Mouse (Mus musculus) hindbrain, embryonic 12.5 days (tissue): Measurements from ENCODE around the gene Irf2. TPM values are rescaled to one million over a fixed set of nuclear protein-coding genes. Genes with fewer than 3 reads are reported as not detected.

Source experiments
- polyA plus RNA-seq: library from polyadenylated mRNA; unstranded; fragments of >200 nt; fragmentation: Nextera tagmentation; extraction: Ambion mirVana; gene quantifications from 2 replicates; pipeline ENCODE4 v1.2.1, GENCODE M21; 2016

Gene Irf2
- polyA plus RNA-seq, 1 experiment from 2014 or later: 11.9 TPM

Other genes with a start within 250 kb of the Irf2 start
- 16.2 and 18.1 TPM in 2 replicates for gene Cenpu, start 187.7 kb upstream of the Irf2 start, polyA plus RNA-seq
- gene Primpol, start 122.5 kb upstream of the Irf2 start, polyA plus RNA-seq: 8.4 and 14.4 TPM in 2 replicates
- gene Casp3, start 122.4 kb upstream of the Irf2 start, polyA plus RNA-seq: 168 and 188 TPM in 2 replicates
- 0.36 and 0.57 TPM in 2 replicates for gene Enpp6, start 247.2 kb downstream of the Irf2 start, polyA plus RNA-seq